Mouse (Mus musculus) cerebellum, postnatal 25 days (tissue): ENCODE measurements around the gene Rab31.

Experiments used
- DNase-seq, 2 experiments: peaks; one replicate each; pipeline ENCODE4 v3.0.0; 2021; ENCODE audit warnings: mixed read lengths in 2 of 2

Rab31 gene

GRCm38 (mm10) chr17:65737175-65737574, 35.4 kb downstream of the Rab31 start:
- no peak for DNase-seq

- no peak for DNase-seq
Observed at GRCm38 (mm10) chr17:65735088-65735487, 37.5 kb downstream of the Rab31 start.

DNA sequence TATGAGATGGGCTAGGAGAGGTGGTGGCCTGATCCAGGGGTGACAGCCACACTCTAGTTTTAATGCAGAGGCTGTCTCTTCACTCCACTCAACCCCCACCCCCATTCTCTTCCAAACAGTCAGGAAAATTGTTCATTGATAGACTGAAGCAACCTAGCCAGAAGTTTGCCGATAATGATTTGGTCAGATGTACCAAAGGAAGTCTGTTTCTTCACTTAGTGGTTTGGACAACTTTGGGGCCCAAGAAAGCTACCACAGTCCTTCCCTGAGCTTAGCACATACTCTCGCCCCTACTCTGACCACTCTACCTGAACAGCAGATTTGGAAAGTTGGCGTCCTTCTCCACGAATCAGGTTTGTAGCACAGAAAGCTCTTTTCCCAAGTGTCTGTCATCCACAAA, 39.9 kb downstream of the Rab31 start:
- no peak for DNase-seq

- DNase-seq: no peak
Observed at GRCm38 (mm10) chr17:65731710-65732109, 40.8 kb downstream of the Rab31 start.

DNA sequence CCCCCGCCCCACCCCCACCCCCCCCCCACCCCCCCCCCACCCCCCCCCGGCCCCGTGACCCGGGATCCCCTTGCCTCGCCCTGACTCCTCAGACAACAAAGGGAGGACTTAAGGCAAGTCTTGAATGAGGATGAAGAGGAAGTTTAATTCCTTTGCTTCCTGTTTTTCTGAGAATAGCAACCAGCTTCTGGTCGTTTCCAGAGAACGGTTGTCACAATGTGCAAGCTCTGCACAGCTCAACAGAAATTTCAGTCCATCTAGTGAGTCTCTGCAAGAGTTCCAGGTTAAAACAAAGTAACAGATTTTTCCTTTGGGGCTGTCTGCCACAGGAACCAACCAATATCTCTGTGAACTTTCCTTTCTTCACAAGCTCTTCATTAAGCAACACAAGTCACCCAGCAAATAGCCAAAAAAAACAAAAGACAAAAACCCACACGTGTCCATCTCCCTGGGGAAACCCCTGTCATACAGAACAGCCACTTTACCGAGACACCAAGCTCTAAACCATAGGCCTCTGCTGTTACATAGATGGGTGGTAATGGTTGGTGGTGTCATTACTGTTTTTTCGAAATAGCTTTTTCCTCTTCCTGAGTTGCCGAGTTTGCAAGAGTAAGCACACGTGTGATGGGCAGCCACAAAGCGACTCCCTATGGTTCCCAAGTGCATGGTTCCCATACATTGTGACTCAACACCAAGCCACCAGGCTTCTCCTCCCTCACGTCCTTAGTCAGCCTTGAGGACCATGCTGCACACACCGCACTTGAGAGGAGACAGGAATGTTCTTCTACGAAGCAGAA, 42.4 kb downstream of the Rab31 start:
- no peak for DNase-seq

DNA sequence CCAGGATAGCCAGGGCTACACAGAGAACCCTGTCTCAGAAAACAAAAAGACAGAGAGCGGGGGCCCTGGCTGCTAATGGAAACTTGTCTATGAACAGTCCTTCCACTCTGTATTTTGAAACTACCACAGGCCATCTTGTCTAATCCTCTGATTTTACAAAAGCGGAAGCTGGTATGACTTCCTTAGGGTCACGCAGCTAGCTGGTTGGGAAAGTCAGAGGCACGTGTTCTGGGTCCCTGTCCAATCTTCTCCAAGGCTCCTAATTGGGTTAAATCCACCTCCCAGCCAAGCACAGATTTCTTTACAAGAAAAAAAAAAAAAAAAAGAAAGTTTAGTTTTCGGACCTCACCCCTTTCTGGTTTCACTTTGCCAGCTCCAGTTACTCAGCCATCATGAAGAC, 45.8 kb downstream of the Rab31 start:
- DNase-seq: no peak

DNA sequence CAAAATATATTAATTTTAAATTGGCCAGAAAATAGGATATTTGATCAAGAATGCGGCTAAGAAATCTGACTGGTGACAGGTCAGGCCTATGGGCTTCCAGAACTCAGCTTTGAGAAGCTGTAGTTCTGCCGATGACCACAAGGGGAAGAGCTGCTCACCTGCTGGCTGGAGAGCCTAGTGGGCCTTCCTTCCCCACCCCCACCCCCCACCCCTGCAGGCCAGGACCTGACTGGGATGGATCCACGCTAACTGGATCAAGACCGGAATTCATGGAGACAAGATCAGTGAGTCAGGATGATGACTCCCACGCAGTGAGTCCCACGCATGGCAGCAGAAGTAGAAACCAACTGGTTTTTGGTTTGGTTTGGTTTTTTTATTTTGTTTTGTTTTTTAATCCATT, 46.3 kb downstream of the Rab31 start:
- DNase-seq: peak in 1 of 2 experiments; percentile 35

GRCm38 (mm10) chr17:65725814-65726213, 46.7 kb downstream of the Rab31 start:
- DNase-seq: no peak

DNA sequence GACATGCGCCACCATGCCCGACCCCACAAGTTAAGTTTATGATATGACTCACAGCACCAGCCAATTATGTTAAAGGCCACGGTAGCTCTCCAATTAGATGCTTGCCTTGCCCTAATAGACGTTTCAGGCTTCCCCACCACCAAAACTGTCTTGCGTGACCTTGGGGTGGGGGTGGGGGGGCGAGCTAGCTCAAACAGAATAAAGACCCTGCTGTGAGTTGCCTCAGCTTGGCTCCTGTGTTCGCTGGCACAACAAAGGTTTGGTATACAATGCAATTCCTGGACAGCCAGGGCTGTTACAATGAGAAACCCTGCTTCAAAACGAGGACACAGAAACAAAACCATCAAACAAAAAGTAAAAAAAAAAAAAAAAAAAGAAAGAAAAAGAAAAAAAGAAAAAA, 47.2 kb downstream of the Rab31 start:
- no peak for DNase-seq

DNA sequence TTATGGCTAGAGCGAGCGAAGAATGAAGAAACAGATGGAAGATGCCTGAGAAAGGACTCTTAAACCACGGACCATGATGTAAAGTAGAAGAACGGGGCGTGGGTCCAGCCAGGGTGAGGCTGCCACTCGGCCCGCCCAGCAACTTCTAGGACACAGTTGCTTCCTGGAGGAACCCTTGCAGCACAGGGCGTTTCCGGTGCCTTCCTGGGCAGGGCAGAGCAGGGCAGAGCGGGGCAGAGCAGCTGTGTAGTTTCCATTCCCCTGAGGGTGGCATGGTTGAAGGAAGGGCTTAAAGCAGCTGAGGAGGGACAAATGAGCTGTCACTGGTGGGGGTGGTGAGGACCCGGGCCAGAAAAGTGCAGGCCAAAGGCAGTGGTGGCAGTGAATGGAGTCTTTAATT, 48.3 kb downstream of the Rab31 start:
- DNase-seq: no peak

- DNase-seq: no peak
Observed at GRCm38 (mm10) chr17:65723633-65724032, 48.9 kb downstream of the Rab31 start.

- DNase-seq: no peak
Observed at GRCm38 (mm10) chr17:65721330-65721729, 51.2 kb downstream of the Rab31 start.

GRCm38 (mm10) chr17:65719826-65720225, 52.7 kb downstream of the Rab31 start:
- no peak for DNase-seq

- DNase-seq: no peak
Observed at GRCm38 (mm10) chr17:65718578-65718977, 54.0 kb downstream of the Rab31 start.

DNA sequence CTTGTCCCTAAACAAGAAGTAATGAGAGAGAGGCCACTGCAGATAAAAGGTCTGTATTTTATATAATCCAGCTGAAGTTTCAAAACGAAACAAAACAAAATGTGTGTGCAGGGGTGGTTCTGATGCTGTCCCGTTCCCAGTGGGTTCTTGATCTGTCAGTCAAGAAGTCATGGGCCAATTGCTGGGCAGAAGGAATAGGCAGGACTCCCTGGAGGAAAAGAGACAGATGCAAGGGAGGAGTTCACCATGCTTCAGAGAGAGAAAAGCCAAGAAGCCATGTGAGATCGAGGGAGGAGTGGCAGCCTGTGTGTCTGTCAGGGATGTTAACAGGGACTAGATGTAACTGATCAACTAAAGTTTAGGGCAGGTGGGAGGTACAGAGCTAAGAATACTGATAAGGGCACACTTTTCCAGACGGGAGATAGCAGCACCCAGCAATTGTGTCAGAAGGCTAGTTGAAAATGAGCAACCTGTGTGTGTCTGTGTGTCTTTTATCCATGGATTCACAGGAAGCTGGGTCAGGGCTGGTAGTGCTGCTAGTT, 54.8 kb downstream of the Rab31 start:
- no peak for DNase-seq

DNA sequence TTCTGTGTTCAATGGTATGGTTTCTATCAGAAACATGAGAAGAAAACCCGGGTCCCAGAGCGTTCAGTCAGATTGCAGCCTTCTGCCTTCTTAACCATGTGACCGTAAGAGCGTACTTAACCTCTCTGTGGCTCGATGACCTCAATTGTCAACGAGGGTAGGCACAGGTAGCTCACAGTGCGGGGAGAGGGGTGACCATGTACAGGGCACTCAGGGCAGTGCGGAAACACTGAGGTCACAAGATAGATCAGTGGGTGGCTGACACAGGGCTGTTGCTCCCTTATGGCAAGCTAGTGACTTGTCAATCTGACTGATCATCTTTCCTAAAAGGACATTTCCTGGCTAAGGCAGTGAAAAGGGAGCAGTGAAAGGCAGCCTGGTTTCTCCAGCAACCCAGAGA, 58.5 kb downstream of the Rab31 start:
- no peak for DNase-seq

- peak; percentile 72 to 80 for DNase-seq
Observed at GRCm38 (mm10) chr17:65712861-65713535, 59.6 kb downstream of the Rab31 start.

GRCm38 (mm10) chr17:65711779-65712178, 60.8 kb downstream of the Rab31 start:
- no peak for DNase-seq

DNA sequence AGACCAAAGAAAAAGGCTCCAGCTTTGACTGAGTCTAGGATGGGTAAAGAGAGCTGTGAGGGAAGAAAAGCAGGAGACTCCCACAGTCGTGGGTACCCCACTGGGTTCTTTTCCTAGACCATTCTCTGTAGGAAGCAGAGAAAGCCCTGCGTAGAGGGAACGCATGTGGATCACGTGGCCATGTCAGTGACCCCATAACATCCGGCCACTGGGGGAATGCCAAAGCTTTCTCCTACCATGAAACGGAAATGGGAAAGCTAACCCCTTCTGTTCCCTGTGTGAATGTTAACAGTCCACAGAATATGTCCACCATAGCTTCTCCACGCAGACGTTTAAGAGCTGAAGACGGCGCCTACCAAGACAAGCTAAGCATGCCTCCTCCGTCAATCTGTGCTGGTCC, 62.0 kb downstream of the Rab31 start:
- DNase-seq: no peak

DNA sequence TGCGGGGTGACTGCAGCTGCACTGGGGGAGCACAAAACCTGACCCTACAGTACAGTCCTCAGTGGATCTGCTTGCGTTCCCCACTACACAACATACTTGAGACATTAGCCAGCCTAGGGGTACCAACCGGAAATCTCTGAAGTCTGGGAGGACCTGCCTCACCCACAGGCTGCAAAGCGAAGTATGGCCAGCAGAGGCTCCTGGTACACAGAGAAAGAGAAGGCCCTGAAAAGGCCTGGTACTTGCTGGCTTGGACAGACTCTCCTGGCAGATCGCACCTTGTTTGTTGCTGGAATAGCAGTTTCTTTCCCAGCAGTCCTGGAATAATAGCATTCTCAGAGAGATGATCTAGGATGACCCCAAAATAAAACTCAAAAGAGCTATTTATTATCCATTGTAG, 66.3 kb downstream of the Rab31 start:
- DNase-seq: peak; percentile 73 to 85

DNA sequence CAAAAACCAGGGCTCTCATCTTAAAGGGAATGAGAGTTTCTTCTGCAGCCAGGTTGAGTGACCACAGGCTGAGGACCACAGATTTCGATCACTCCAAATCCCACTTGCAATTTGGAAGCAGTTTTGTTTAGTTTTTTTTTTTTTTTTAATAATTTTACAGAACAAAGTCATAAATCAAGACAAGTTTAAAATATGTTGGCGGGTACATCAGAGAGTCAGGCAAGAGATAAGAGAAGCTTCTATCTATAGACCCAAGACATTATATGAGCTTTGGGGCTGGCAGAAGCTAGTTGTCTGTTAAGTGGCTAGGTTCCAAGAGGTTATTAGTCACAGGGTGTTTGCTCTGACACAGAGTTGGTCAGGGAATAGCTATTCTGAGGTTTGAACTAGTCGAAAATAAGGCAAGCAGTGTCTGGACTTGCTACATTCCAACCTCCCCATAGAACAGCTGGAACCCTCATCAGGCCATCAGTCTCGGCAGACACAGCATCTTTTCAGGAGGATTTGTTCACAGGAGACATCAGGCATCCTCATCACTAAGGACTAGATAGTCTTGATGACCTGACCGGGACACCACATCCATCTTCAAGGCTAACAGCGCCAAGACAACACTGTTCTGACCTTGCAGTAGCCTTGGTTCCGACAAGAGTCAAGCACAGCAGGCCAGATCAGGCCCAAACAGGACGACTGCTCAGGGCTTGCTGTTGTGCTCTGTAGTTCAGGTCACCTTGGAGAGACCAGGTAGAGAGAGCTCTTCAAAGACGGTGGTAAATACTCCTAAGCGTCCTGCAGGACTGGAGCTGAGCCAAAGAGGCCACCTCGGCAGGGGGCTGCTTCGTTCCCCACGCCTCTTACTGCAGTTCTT, 68.8 kb downstream of the Rab31 start:
- DNase-seq: no peak

GRCm38 (mm10) chr17:65701797-65702566, 70.6 kb downstream of the Rab31 start:
- DNase-seq: peak; percentile 61 to 68
